Mouse (Mus musculus): ENCODE measurements around the gene Pde7b.

Gene Pde7b

GRCm38 (mm10) chr10:20361542-20362449 lies 363.1 kb downstream of the Pde7b start:
- DNase-seq (ENCODE audit: low spot score), result peak; percentile 20

DNA sequence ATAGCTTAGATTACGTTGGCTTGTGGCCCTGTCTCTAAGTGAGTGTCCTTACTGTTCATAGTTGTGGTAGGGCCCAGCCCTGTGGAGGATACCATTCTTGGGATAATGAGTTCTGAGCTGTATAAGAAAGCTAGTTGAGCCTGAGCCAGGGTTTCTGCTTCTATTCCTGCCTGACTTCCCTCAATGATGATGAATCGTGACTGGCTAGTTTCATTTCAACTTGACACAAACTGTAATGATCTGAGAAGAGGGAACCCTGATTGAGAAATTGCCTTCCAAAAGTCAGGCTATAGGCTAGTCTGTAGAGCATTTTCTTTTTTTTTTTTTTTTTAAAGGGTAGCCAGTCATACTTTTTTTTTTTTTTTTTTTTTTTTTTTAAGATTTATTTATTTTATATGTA lies 376.0 kb downstream of the Pde7b start:
- DNase-seq (ENCODE audit: low spot score), result no peak

Measured in T-cell, adult 2 months (primary cell).